Mouse (Mus musculus): ENCODE results near the gene Srrt.

Gene Srrt

DNA sequence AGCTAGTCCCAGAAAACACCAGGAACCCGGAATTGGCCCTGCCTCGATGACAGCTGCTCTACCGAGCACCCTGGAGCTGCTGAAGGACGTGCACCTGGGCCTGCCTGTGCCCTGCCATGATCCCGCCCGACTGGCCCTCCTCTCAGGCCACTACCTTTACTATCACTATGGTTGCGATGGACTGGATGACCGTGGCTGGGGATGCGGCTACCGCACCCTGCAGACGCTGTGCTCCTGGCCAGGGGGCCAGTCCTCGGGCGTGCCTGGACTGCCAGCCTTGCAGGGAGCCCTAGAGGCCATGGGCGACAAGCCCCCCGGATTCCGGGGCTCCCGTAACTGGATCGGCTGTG is 12.8 kb downstream of the Srrt start:
- DNase-seq, result no peak

DNA sequence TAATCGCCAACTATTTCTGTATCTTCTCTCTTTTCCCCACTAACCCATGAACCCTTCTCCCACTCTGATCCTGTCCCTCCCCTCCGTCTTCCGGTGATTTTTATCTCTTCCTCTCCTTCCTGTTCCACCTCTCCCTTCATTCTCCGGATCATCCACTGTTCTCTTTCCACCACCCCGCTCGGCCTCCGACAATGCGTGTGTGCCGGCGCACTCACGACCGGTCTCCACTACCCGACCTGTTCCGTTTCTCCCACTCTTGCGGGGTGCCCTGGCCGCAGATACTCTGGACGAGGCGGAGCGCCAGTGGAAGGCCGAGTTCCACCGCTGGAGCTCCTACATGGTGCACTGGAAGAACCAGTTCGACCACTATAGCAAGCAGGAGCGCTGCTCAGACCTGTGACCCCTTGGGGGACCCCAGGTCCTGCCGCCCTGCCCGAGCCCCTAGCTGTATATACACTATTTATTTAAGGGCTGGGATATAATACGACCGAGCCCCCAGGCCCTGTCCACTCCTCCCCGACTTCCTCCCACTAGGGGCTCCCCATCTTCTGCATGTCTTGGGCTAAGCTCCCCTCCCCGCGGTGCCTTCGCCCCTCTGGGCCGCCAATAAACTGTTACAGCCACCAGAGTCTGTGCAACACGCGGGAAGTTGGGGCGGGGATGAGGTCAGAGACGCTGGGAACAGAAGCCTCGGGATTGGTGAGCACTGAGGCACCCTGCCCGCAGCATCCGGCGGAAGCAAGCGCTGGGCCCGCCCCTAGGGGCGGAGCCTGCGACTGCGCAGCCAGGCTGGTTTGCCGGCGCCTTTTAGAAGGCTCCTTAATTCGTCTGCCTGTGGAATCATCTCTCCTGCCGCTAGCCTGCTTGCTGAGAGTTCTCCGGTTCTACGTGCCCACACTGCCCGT is 13.4 kb downstream of the Srrt start, which contains the start of gene Ufsp1:
Gene Ufsp1, plus strand, starts transcription at position 791 of the 905 bp plus-strand sequence.
- DNase-seq, result peak; percentile 97

DNA sequence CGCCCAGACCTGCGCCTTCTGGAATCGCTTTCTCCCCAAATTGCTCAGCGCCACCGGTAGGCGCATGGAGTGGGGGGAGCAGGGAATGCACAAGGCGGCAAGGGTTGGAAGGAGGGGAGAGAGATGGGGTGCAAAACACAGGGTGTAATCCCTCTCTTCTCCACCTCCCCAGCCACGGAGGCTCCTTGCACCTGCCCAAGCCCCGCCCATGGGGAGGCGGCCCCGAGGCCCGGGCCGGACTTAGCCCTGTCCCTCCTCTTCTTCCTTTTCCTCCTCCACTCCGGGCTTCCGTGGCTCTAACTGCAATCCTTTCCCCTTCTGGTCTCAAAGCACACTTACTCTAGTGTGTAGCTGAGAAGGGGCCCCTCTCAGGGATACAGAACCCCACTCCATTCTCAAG is 14.2 kb downstream of the Srrt start:
- peak; percentile 90 for DNase-seq

DNA sequence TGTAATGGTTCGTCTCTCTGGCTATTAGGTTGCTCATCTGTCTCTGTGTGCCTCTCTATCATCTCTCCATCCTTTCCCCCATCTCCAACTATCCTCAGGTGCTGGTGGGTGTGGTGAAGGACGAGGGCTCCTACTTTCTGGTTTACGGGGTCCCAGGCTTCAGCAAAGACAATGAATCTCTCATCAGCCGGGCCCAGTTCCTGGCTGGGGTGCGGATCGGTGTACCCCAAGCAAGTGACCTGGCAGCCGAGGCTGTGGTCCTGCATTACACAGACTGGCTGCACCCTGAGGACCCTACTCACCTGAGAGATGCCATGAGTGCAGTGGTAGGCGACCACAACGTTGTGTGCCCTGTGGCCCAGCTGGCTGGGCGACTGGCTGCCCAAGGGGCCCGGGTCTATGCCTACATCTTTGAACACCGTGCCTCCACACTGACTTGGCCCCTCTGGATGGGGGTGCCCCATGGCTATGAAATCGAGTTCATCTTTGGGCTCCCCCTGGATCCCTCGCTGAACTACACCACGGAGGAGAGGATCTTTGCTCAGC is 16.0 kb downstream of the Srrt start:
- DNase-seq, result peak; percentile 64

DNA sequence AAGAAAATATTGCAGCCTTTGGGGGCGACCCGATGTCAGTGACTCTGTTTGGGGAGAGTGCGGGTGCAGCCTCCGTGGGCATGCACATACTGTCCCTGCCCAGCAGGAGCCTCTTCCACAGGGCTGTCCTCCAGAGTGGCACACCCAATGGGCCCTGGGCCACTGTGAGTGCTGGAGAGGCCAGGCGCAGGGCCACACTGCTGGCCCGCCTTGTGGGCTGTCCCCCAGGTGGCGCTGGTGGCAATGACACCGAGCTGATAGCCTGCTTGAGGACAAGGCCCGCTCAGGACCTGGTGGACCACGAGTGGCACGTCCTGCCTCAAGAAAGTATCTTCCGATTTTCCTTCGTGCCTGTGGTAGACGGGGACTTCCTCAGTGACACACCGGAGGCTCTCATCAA is 16.8 kb downstream of the Srrt start:
- DNase-seq, result peak; percentile 80

DNA sequence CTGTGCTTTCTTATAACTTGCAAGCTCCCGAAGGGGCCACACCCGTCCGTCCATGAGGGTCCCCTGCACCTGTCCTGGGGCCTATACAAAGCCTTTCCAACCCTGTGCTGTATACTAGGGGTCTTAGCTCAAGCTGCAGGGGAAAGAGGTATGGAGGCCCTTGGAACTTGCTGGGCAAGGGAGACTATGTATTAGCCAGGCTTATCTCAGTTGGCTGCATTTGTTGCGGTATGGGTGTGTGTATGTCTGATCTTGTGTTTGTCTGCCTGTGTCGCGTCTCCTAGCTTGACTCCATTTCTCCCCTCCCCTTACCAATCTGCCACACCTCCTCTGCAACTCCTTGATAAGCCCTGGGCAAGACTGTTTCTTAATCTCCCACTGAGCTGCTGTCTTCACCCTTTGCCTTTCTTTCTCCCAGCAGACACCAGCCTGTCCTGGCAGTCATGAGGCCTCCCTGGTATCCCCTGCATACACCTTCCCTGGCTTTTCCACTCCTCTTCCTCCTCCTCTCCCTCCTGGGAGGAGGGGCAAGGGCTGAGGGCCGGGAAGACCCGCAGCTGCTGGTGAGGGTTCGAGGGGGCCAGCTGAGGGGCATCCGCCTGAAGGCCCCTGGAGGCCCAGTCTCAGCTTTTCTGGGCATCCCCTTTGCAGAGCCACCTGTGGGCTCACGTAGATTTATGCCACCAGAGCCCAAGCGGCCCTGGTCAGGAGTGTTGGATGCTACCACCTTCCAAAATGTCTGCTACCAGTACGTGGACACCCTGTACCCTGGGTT is 17.7 kb downstream of the Srrt start:
- peak; percentile 67 for DNase-seq

DNA sequence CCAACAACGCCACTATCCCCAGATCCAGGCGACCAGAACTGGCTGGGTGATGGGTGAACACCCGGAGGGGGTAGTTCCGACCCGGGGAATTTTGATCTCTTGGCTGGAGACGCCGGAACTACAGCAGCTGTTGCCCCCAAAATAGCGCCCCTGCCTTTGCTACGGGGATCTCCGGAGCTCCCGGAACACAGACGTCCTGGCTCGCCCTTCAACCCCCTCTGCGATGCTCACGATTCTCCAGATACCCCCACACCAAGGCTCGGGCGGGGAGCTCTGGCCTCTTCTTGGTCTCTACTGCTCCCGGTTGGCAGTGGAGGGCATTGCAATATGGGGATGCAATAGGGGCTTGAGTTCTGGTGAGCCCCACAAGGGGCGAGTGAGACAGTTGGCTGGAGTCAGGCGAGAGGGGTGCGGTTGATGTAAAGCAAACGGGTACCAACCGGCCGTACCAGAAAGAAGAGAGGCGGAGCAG is 18.4 kb downstream of the Srrt start:
- peak; percentile 81 for DNase-seq

DNA sequence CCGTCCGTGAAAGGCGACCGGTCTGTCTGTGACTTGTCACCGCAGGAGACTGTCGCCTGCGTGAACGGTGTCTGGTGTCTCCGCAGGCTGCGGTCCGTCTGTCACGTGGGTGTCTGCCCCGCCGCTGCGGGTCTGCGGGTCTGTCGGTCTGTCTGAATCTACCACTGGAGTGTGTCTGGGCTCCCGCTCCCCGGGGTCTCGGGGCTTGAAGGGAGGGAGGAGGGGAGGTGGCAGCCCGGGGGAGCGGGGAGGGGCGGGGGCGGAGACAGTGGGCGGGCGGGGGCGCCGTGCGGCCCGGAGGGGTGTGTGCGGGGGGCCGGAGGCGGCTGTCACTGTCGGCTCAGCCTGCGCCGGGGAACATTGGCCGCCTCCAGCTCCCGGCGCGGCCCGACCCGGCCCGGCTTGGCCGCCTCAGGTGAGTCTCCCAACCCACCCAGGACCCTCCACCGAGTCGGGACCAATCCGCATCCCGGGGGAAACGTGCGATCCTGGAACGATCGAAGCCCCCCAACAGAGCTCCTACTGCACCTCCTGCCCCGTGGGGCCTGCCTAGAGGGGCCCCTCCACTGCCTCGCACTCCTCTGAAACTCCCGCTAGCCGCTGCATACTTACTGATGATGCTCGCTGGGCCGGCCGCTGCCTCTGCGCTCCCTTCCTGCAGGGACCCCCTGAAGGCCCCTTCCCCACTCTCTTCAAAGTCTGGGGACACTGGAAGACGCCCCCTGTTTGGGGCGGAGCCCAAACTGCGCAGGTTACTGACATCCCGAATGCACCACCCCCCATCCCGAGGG is 19.3 kb downstream of the Srrt start:
- DNase-seq, result peak; percentile 85

DNA sequence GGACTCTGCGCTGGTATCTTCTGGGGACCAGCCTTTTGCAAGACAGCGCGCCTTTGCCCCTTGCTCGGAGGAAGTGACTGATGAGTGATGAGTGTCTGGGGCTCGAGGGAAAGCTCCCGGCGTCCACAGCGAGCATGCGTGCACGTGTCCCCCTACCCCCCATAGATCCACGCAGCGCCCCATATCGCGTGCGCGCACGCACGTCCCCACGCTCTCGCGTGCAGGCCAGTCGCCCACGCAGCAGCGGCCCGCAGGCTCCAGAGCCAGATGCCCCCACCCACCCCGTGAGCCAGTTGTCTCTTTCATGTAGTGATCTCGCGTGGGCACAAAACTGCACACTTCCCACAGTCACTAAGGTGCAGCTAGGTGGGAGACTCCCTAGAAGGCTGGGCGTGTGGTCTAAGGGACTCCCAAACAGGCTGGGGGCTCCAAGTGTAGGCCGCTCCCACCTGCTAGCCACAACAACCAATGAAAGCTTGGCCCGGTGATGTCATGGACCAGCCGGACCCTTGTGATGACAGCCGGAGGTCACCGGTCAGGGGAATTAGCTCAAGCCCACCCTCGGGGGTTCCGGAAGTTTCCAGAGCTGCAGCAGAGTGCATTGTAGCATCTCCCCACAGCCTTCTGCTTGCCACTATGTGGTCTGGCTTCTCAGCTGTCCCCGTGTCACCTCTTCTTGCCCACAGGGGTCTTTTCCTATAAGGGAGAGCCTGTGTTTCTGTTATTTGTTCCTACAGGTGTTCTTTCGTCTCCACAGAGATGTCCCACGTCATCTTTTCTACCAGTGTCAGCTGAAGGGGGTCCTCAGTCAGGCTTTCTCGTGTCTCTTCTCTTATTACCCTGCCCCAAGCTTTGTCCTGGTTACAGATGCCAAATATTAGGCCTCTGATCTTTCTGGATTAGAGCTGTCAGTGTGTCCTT is 20.2 kb downstream of the Srrt start, which contains the start of gene Ache:
Gene Ache, plus strand, starts transcription at position 488 of the 921 bp plus-strand sequence.
- peak; percentile 93 for DNase-seq

DNA sequence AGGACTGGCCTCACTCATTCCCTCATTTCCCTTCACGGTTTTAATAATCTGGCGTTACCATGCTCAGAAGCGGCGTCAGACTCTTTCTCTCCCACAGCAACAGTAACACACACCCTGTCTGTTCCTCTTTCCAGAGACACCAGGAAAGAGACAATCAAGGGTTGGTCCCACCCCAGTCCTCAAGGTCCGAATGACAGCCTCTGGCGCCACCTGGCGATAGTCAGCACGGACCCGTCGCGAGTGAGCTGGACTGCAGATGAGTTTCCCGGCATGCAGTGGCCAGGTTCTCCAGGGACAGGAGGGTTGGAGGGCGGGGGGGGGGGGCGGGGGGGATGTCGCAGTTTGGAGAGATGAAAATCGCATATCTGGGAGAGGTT is 20.8 kb downstream of the Srrt start:
- peak; percentile 95 for DNase-seq

DNA sequence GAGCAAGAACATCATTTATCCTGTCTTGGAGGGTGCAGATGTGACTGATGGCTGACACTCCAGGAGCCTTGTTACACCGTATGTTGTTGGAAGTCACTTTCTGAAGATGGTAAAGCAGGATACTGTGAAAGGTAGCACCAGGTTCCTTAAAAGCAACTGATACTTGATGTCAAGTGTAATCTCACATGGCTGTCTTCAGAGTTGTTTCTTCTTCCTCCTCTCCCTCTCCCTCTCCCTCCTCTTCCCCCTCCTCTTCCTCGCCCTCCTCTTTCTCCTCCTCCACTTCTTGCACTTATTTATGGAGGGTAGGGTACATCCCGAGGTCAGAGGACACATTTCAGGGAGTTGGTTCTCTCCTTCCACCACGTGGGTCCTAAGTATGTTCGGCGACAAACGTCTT is 21.5 kb downstream of the Srrt start:
- DNase-seq, result peak; percentile 34

DNA sequence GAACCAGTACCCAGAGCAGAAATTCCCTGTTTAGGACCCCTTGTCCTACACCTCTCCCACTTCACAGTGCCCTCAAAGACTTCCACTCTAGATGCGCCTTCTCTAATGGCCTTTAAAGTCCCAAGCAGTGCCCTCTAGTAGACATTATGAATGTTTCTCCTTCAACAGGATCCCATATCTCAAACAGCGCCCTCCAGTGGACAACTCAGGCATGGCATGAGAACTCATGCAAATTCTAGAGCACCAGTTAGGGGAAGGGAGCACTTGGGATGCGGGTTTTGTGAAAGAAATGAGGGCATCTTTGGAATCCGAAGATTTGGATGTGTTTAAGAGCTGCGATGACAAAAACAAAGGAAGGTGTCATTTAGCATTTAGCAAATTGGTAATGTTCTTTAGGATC is 22.4 kb downstream of the Srrt start:
- peak; percentile 52 for DNase-seq

DNA sequence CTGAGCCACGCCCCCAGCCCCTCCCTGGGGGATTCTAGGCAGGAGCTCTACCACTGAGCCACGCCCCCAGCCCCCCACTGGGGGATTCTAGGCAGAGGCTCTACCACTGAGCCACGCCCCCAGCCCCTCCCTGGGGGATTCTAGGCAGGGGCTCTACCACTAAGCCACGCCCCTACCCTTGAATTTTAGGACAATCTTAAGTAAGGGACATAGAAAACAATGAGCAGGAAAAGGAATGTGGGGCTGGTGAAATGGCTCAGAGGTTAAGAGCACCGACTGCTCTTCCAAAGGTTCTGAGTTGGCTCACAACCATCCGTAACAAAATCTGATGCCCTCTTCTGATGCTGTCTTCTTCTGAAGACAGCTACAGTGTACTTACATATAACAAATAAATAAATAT is 23.1 kb downstream of the Srrt start:
- DNase-seq, result peak; percentile 33

DNA sequence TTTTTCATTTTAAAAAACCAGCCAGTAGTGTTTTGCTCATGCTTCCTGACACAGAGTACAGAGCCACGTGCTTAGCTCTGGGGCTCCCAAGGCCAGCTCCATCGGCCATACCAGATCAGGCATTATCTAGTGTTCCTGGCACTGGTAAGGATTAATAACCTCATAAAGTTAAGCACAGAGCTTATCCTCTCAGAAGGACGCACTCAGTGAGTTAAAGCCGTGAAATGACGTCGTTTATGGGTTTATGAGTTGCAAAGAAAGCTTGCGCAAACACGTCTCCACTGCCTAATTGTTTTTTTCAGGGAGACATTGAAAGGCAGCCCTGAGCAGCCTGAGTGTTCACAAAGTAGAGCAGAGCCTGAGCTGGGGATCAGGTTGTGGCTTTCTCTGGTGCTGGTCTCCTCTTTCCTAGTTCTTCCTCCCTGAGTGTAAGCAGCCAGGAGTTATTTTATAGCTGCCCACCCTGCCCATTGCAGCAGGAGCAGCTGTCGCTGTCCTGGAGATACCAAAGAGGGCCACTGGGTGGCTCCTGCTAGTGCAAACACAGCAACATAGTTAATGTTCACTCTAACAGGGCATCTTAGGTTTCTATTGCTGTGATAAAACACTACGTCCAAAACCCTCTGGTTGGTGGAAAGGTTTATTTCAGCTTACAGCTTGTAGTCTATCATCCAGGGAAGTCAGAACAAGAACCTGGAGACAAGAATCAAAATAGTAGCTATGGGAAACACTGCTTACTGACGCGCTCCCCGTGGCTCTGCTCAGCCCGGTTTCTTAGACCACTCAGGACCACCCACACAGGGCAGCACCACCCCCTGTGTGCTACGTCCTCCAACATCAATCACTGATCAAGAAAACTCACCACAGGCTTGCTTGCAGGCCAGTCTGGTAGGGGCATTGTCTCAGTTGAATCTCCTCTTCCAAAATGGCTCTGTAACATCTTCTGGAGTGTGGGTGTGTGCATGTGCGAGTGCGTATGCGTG is 29.8 kb downstream of the Srrt start:
- peak; percentile 6 for DNase-seq

DNA sequence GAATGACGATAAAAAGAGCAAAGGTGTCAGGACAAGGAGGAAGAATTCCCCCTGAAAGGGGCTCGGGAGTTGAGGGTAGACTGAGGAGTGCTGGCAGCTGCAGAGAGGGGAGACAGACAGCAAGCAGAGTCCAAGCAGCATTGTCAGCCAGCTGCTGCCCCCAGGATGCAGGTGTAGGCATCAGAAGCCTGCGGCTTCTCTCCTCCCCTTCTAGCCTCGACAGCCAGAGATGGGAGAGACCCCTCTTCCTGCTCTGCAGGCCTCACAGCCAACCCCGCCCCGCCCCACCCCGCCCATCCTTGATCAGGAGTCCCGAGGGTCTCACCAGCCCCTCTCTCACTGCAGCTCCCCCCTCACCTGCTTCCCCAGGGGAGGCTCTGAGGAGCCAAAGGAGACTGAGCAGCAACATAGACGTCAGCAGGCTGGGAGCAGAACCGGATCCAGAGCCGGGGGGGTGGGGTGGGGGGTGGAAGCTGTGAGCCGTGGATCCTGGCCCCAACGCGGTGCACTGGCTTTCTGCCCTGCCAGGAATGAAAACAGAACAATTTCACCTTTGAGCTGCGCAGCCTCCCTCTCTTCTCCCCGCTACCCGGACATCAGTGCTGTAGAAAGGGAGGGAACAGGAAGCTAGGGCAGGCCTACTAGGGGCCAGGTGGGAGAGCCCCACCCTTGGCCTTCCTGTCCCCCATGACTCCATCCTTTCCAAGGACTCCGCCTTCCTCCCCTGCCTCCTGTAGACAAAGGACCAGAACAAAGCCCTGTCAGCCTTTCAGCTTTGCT is 39.2 kb downstream of the Srrt start:
- DNase-seq, result no peak

DNA sequence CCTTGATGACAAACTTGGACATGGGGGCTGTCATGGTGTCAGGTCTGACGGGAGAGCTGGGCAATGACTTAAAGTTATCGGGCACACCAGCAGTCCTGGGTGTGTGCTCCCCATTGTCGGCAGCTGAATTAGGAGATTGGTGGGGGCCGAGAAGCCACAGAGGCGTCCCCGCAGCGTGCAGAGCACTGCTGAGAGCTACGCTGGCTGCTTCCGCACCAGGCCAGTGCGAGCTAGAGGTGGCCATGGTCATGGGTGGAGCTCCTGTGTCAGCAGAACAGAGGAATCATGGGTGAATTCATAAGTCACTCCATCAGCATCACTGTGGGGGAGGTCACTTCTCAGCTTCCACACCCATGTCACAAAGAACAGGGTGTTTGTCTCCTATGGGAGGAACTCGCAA is 42.7 kb downstream of the Srrt start:
- DNase-seq, result no peak

DNA sequence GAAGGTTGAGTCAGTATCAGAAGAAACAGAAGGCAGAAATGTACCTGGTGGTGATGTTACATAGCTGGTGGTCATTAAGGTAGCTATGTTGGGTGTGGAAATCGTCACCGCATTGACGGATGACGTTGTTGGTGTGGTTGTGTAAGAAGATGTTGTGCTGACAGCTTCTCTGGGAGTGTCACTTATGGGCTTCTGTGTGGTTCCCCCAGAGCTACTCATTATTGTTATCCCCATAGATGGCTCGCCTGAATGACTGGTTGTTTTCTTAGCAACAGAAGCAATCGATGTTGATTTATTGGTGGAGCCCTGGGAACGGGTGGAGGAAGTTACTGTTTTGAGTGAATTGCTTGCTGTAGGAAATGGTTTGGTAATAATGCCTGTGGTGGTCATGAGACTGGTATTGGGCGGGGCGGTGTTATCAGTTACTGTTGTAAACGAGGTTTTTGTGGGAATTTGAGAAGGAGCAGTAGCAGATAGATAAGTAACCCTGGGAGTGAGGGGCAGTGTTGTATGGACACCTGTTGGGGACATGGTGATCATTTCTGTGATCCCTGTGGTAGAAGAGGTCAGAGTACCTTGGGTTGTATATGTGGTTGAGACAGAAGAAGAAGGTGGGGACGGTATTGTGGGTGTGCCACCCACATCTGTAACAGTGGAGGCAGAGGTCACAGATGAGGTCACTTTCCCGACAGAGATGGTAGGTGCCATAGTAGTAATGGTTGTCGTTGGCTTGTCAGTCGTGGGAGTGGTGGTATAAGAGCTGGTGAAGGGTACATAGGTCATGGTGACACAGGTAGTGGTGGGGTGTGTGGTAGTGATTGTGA is 43.4 kb downstream of the Srrt start:
- DNase-seq, result no peak

Measured in cerebellum, adult 9-11 months (tissue).